Mouse (Mus musculus) CH12.LX (cell line): ENCODE measurements around the gene Epb41l5. TPM values are rescaled to one million over a fixed set of nuclear protein-coding genes. Genes with fewer than 3 reads are reported as not detected.

ENCODE experiments used
- DNase-seq: peaks from one replicate; pipeline ENCODE4 v3.0.0-alpha.2; 2013; ENCODE audit errors: extremely low read depth
- H3K27ac ChIP-seq: 2 replicates; pipeline ENCODE4 v1.5.1; 2012; ENCODE audit warnings: low read depth, mild to moderate bottlenecking, control low read depth, moderate library complexity; ENCODE audit not compliant: insufficient read depth
- H3K27me3 ChIP-seq: replicated peaks from 2 replicates; pipeline ENCODE3; 2012; ENCODE audit warnings: inconsistent platforms
- H3K36me3 ChIP-seq, 2 experiments: replicated peaks in 1 of 2; 2 replicates each; pipeline versions ENCODE3 to v1.6.1; 2012; ENCODE audit warnings: inconsistent platforms in 1 of 2, low read length in 1 of 2, mild to moderate bottlenecking in 1 of 2, mixed read lengths in 1 of 2, moderate library complexity in 1 of 2; ENCODE audit not compliant: control insufficient read depth in 1 of 2, insufficient read depth in 1 of 2
- H3K4me1 ChIP-seq, 2 experiments: 2 replicates each; pipeline ENCODE4 v1.6.1; 2012; ENCODE audit warnings: inconsistent platforms in 1 of 2, moderate library complexity in 1 of 2; ENCODE audit not compliant: insufficient read depth in 2 of 2, control insufficient read depth in 1 of 2
- H3K4me2 ChIP-seq: 2 replicates; pipeline ENCODE4 v1.6.1; 2012; ENCODE audit warnings: low read depth, mild to moderate bottlenecking, control low read depth; ENCODE audit not compliant: poor library complexity, insufficient read depth, severe bottlenecking
- H3K4me3 ChIP-seq, 3 experiments: fragments of 150-350 bp in 1 of 3; sonication (generic) in 1 of 3; replicated peaks in 1 of 3; 2 replicates each; pipeline versions ENCODE3 to v1.5.1; 2011 to 2012; ENCODE audit warnings: low read depth in 2 of 3, low read length in 2 of 3, mild to moderate bottlenecking in 2 of 3, moderate library complexity in 2 of 3, control low read depth in 1 of 3, improper control_type of control experiment in 1 of 3, inconsistent platforms in 1 of 3, mixed read lengths in 1 of 3; ENCODE audit not compliant: poor library complexity in 1 of 3
- H3K79me2 ChIP-seq: replicated peaks from 2 replicates; pipeline ENCODE4 v1.6.1; 2012; ENCODE audit warnings: mild to moderate bottlenecking, moderate library complexity; ENCODE audit not compliant: control insufficient read depth, poor library complexity, insufficient read depth, severe bottlenecking; ENCODE audit errors: extremely low read depth
- H3K9ac ChIP-seq: 2 replicates; pipeline ENCODE4 v1.6.1; 2012; ENCODE audit warnings: low read depth, mild to moderate bottlenecking, control low read depth, moderate library complexity; ENCODE audit not compliant: insufficient read depth
- H3K9me3 ChIP-seq: replicated peaks from 2 replicates; pipeline ENCODE3; 2012; ENCODE audit warnings: low read length, inconsistent platforms, mixed read lengths
- BHLHE40 ChIP-seq: IDR thresholded peaks from 2 replicates; pipeline ENCODE4 v1.6.1; 2011; ENCODE audit warnings: mild to moderate bottlenecking, low read depth, low read length, improper control_type of control experiment
- CHD1 ChIP-seq: IDR thresholded peaks from 2 replicates; pipeline ENCODE4 v1.6.1; 2012; ENCODE audit warnings: low read depth, low read length, improper control_type of control experiment, inconsistent platforms
- CHD2 ChIP-seq: IDR thresholded peaks from 2 replicates; pipeline ENCODE4 v1.6.1; 2011; ENCODE audit warnings: low read length, improper control_type of control experiment
- GABPA ChIP-seq: IDR thresholded peaks from 2 replicates; pipeline ENCODE4 v1.6.1; 2012; ENCODE audit warnings: low read depth, low read length, improper control_type of control experiment, inconsistent platforms; ENCODE audit not compliant: insufficient replicate concordance
- IRF4 ChIP-seq: IDR thresholded peaks from 2 replicates; pipeline ENCODE4 v1.6.1; 2014; ENCODE audit warnings: low read depth, mild to moderate bottlenecking, inconsistent platforms, low read length, improper control_type of control experiment
- JUN ChIP-seq: IDR thresholded peaks from 2 replicates; pipeline ENCODE4 v1.6.1; 2011; ENCODE audit warnings: low read depth, mild to moderate bottlenecking, low read length, improper control_type of control experiment, moderate library complexity; ENCODE audit not compliant: insufficient read depth
- JUND ChIP-seq: conservative IDR thresholded peaks from 2 replicates; pipeline ENCODE4 v1.6.1; 2011; ENCODE audit warnings: low read depth, low read length, improper control_type of control experiment
- MAX ChIP-seq: IDR thresholded peaks from 2 replicates; pipeline ENCODE4 v1.6.1; 2011; ENCODE audit warnings: low read length, improper control_type of control experiment
- MAZ ChIP-seq: IDR thresholded peaks from 2 replicates; pipeline ENCODE4 v1.6.1; 2012; ENCODE audit warnings: low read depth, mild to moderate bottlenecking, inconsistent platforms, low read length, improper control_type of control experiment, moderate library complexity
- MEF2A ChIP-seq: IDR thresholded peaks from 2 replicates; pipeline ENCODE4 v1.6.1; 2014; ENCODE audit warnings: low read depth, mild to moderate bottlenecking, inconsistent platforms, low read length, improper control_type of control experiment, borderline replicate concordance
- NRF1 ChIP-seq: IDR thresholded peaks from 2 replicates; pipeline ENCODE4 v1.6.1; 2014; ENCODE audit warnings: low read depth, mild to moderate bottlenecking, inconsistent platforms, low read length, improper control_type of control experiment, moderate library complexity
- PAX5 ChIP-seq: IDR thresholded peaks from 2 replicates; pipeline ENCODE4 v1.6.1; 2012; ENCODE audit warnings: low read length, inconsistent platforms, mixed read lengths
- POLR2A ChIP-seq: IDR thresholded peaks from 2 replicates; pipeline ENCODE4 v1.6.1; 2011; ENCODE audit warnings: low read depth, mild to moderate bottlenecking, improper control_type of control experiment, low read length
- POLR2AphosphoS2 ChIP-seq: IDR thresholded peaks from 2 replicates; pipeline ENCODE4 v1.6.1; 2011; ENCODE audit warnings: low read depth, low read length, improper control_type of control experiment
- SMC3 ChIP-seq: IDR thresholded peaks from 2 replicates; pipeline ENCODE4 v1.6.1; 2011; ENCODE audit warnings: low read depth, low read length, improper control_type of control experiment
- TBP ChIP-seq: conservative IDR thresholded peaks from 2 replicates; pipeline ENCODE4 v1.6.1; 2011; ENCODE audit warnings: low read depth, low read length, improper control_type of control experiment
- USF1 ChIP-seq: IDR thresholded peaks from 2 replicates; pipeline ENCODE4 v1.6.1; 2014; ENCODE audit warnings: low read depth, mild to moderate bottlenecking, inconsistent platforms, low read length, improper control_type of control experiment
- USF2 ChIP-seq: conservative IDR thresholded peaks from 2 replicates; pipeline ENCODE4 v1.6.1; 2011; ENCODE audit warnings: low read depth, low read length, improper control_type of control experiment
- ZC3H11A ChIP-seq: IDR thresholded peaks from 2 replicates; pipeline ENCODE4 v1.6.1; 2012; ENCODE audit warnings: low read depth, mild to moderate bottlenecking, inconsistent platforms, low read length, improper control_type of control experiment
- ZKSCAN1 ChIP-seq: IDR thresholded peaks from 2 replicates; pipeline ENCODE4 v1.6.1; 2012; ENCODE audit warnings: low read depth, inconsistent platforms, low read length, improper control_type of control experiment, borderline replicate concordance
- ZMIZ1 ChIP-seq: IDR thresholded peaks from 2 replicates; pipeline ENCODE4 v1.6.1; 2012; ENCODE audit warnings: low read depth, mild to moderate bottlenecking, inconsistent platforms, low read length, improper control_type of control experiment
- dilution Hi-C: fragments of 300-500 bp; cut with MboI; formaldehyde crosslinking; loops from 2 replicates; pipeline ENCODE4 v1.14.3; 2020; ENCODE audit warnings: low sequenced_read_pairs; ENCODE audit not compliant: extremely low pct_unique_long_range_greater_than_20kb, extremely low pct_ligation_motif_present
- in situ Hi-C: fragments of 300-500 bp; cut with MboI; formaldehyde crosslinking; loops from 3 replicates; pipeline ENCODE4 v1.14.3; 2019; ENCODE audit warnings: low sequenced_read_pairs, low pct_ligation_motif_present, low pct_unique_long_range_greater_than_20kb, mixed read lengths
- polyA plus RNA-seq: library from polyadenylated mRNA; unstranded; fragments of >175 nt; gene quantifications from 2 replicates; pipeline ENCODE4 v1.2.1, GENCODE M21; 2012; ENCODE audit warnings: low read depth; ENCODE audit not compliant: insufficient read length
- total RNA-seq, 2 experiments: library from RNA; depleted of rRNA; stranded (reverse); fragments of 300-350 nt in 1 of 2; fragments of >200 nt in 1 of 2; gene quantifications; 2 replicates each; pipeline ENCODE4 v1.2.3; 2012 to 2014

The Epb41l5 gene
- total and polyA plus RNA-seq, 3 experiments, result 3.8 to 4.5 (median 4.3) TPM

GRCm38 (mm10) chr1:119521681-119522080 is 127.1 kb downstream of the Epb41l5 start:
- TF ChIP-seq IRF4 (no peak), ZMIZ1 (no peak), POLR2A (no peak), POLR2AphosphoS2 (no peak), MEF2A (no peak), USF1 (no peak), MAZ (no peak), ZC3H11A (no peak), SMC3 (no peak), GABPA (no peak), BHLHE40 (no peak), JUN (no peak)
- in situ Hi-C loops (no loop called here), dilution Hi-C loops (no loop called here)
- Histone ChIP-seq H3K79me2 (no peaks in the 10 kb centered on the region), H3K27ac (no peak overlapping the region), H3K4me1 (peaks cover 3 to 12% of the 10 kb centered on the region in 2 experiments), H3K36me3 (peaks cover 0 to 2% of the 10 kb centered on the region in 2 experiments), H3K4me3 (no peak overlapping the region), H3K9ac (no peak overlapping the region), H3K27me3 (no peaks in the 10 kb centered on the region), H3K9me3 (peaks cover 6% of the 10 kb centered on the region), H3K4me2 (no peak overlapping the region)
- no peak for DNase-seq

- in situ Hi-C loops, result no loop called here
- peaks cover 5% of the 10 kb centered on the region for H3K9me3 ChIP-seq
- no peaks in the 10 kb centered on the region for H3K79me2 ChIP-seq
- DNase-seq, result no peak
- no peaks in the 10 kb centered on the region for H3K36me3 ChIP-seq
- peaks cover 0 to 8% of the 10 kb centered on the region in 2 experiments; a peak in 2 of 4 replicates for H3K4me1 ChIP-seq
- no peak overlapping the region for H3K9ac ChIP-seq
- dilution Hi-C loops, result no loop called here
- no peak overlapping the region for H3K27ac ChIP-seq
- no peaks in the 10 kb centered on the region for H3K27me3 ChIP-seq
- no peak overlapping the region for H3K4me3 ChIP-seq
- TF ChIP-seq MAZ, result no peak
- TF ChIP-seq GABPA, result no peak
- no peak for TF ChIP-seq MAX
- no peak for TF ChIP-seq CHD1
- no peak for TF ChIP-seq ZC3H11A
- no peak overlapping the region for H3K4me2 ChIP-seq
These were observed 127.8 kb downstream of the Epb41l5 start for GRCm38 (mm10) chr1:119521029-119521428.

GRCm38 (mm10) chr1:119519286-119519685 is 129.5 kb downstream of the Epb41l5 start:
- no peaks in the 10 kb centered on the region for H3K79me2 ChIP-seq
- TF ChIP-seq PAX5, result no peak
- TF ChIP-seq JUN, result no peak
- no peak for TF ChIP-seq CHD2
- TF ChIP-seq NRF1, result no peak
- TF ChIP-seq JUND, result no peak
- no peak for TF ChIP-seq ZKSCAN1
- TF ChIP-seq USF2, result no peak
- no peak for TF ChIP-seq TBP
- H3K9me3 ChIP-seq, result peaks cover 5% of the 10 kb centered on the region
- no peak overlapping the region for H3K9ac ChIP-seq
- no peak overlapping the region for H3K4me3 ChIP-seq
- H3K4me2 ChIP-seq, result no peak overlapping the region
- H3K27ac ChIP-seq, result no peak overlapping the region
- no peak for DNase-seq
- H3K4me1 ChIP-seq, result 0 out of 4 replicates have a peak, but pooled peaks cover 0 to 3% of the 10 kb centered on the region in 2 experiments
- H3K27me3 ChIP-seq, result no peaks in the 10 kb centered on the region
- H3K36me3 ChIP-seq, result no peaks in the 10 kb centered on the region
- dilution Hi-C loops, result no loop called here
- in situ Hi-C loops, result no loop called here
